Mouse (Mus musculus): ENCODE data around the gene Cyth2.

- TF ChIP-seq CTCF (IDR thresholded peaks at IDR 0.05; ENCODE audit: low read depth) (no peak), EP300 (optimal IDR thresholded peaks at IDR 0.05) (no peak)
Observed at GRCm38 (mm10) chr7:45831128-45831525, 16.7 kb upstream of the Cyth2 start.
